Mouse (Mus musculus) splenic B cell, adult 2 months (primary cell): ENCODE data around the gene Zfyve27.
A peak's percentile ranks its signal among the peaks of the same experiment; 100 is the strongest.

Experiments used
- DNase-seq: peaks from one replicate; pipeline ENCODE4 v3.0.0-alpha.2; 2011; ENCODE audit warnings: low read depth, low spot score
- H3K27me3 ChIP-seq: 2 replicates; pipeline ENCODE4 v1.6.1; 2012; ENCODE audit warnings: mild to moderate bottlenecking, low read length, moderate library complexity, mixed read lengths; ENCODE audit not compliant: control insufficient read depth, poor library complexity, insufficient read depth, severe bottlenecking
- H3K36me3 ChIP-seq: 2 replicates; pipeline ENCODE4 v1.6.1; 2012; ENCODE audit warnings: mild to moderate bottlenecking, low read length, moderate library complexity, mixed read lengths; ENCODE audit not compliant: control insufficient read depth, poor library complexity, insufficient read depth, severe bottlenecking

The Zfyve27 gene

DNA sequence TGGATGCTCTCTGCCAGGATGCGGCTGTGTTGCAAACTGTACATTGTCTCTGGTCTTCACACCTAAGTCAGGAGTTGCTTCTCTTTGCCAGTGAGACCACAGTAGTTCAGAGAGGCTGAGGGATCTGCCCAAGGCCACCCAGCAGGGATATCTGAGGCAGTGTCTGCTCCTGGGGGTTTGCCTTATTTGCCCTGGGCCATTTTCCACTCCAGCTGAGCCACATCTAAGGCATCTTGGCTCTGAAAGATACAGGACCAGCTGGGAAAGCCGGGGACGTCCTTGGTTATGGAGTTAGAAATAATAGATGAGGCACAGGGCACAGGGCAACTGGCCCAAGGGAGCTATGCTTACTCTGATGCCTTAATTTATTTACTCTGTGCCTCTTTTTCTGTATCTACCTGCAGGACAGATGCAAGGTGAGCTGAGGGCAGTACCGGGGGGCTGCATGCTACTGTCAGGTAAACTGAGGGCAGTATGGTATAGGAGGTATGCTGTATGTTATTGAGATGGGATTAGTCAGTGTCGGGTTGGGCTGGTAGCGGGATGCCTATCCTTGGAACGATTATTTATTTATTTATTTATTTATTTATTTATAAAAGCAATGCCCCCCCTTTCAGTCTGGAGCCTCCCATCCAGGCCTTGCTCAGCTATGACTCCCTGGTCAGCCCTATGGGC lies 53.1 kb downstream of the Zfyve27 start:
- no peaks in the 10 kb centered on the region for H3K36me3 ChIP-seq
- no peaks in the 10 kb centered on the region for H3K27me3 ChIP-seq
- DNase-seq = no peak

- no peaks in the 10 kb centered on the region for H3K36me3 ChIP-seq
- DNase-seq = peak; percentile 22
- H3K27me3 ChIP-seq = no peaks in the 10 kb centered on the region
These were observed 53.6 kb downstream of the Zfyve27 start for GRCm38 (mm10) chr19:42217374-42217763.

DNA sequence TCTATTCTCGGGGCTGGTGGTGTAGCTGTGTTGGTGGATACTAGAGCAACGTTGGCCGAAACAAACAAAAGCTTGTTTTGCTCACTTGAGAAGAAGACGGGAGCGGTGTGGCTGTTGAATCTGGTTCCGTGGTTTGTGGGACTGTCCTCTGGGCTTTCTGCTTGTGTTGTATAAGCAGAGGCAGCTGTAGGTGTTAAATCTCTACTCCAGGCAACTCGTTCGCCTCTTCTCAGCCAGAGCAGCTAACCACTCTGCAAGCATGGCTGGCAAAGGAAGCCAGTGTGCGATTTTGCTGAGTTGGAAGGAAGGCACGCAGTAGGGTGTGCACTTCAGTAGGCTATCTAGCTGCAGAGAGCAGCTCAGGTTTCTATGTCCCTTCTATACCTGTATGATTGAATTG lies 62.7 kb downstream of the Zfyve27 start:
- no peak for DNase-seq
- H3K27me3 ChIP-seq = no peaks in the 10 kb centered on the region
- no peaks in the 10 kb centered on the region for H3K36me3 ChIP-seq

GRCm38 (mm10) chr19:42229499-42230287 lies 65.9 kb downstream of the Zfyve27 start:
- Histone ChIP-seq H3K27me3 (no peaks in the 10 kb centered on the region), H3K36me3 (no peaks in the 10 kb centered on the region)
- no peak for DNase-seq

- DNase-seq = no peak
- Histone ChIP-seq H3K36me3 (no peaks in the 10 kb centered on the region), H3K27me3 (no peaks in the 10 kb centered on the region)
These were observed 66.5 kb downstream of the Zfyve27 start for GRCm38 (mm10) chr19:42230288-42230568.

DNA sequence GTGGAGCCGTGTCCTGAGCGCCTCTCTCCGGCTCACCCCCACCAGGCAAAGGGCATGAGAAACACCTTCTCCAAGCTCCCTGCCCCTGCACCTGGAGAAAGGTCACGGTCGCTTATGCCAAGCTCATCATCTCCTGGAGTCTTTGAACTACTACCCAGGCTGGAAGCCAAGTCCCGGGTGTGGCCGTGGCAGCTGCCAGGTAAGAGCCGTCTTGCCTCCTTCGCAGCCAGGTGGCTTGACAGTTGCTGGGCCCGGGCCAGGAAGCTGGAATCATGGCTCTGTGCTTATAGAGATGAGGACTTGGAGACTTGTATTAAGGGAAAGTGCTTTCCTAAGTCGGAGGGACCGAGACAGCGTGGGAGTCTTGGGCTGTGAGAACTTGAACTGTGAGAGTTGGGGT lies 67.2 kb downstream of the Zfyve27 start:
- no peak for DNase-seq
- Histone ChIP-seq H3K27me3 (no peaks in the 10 kb centered on the region), H3K36me3 (no peaks in the 10 kb centered on the region)

DNA sequence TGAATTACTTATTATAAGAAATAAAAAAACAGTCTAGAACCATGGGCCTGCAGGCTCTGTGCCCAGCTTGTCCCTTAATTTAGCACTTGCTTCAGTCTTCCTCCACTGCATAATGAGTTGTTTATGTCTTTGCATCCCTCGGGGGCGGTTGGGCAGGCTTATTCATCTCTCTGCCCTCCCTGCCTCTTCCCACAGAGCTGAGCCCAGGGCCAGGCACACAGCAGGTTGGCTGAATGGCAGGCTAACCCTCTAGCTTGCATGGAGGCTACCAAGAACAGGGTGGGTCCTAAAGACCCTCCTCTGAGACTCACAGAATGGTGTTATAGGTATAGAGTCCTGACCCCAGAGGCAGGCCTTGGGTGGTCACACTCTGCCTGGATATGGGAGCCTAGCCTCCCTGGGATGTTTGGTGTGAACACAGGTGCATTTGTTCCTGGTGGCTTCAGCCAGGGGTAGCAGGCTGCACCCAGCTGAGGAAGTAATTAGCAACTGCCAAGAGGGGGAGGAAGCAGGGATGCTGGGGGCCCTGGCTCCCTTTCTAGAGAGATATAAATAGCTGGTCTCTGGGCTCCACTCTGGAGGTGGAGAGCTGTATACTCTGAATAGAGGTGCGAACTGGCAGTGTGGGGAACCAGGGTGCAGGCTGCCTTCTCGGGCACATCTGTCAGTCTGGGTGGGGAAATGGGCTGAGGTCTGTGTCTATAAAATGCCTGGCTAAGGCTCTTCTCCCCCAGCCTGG lies 74.0 kb downstream of the Zfyve27 start:
- H3K27me3 ChIP-seq = no peaks in the 10 kb centered on the region
- no peaks in the 10 kb centered on the region for H3K36me3 ChIP-seq
- DNase-seq = no peak

DNA sequence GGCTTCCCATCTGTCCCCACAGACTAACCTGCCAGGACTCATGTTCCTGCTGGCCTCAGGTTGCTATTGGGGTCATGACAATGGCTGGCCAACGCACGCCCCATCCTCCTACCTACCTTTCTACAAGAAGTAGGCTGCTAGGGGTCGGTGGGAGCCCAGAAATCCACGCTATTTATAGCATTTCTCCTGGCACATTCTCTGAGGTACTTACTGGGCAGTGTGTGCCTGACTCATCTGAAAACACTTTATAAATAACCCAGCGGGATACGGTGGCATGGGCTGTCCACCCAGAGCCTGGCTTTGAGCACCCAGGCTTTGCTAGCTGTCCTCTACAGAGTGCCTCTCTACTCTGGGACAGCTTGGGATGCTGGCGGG lies 74.6 kb downstream of the Zfyve27 start:
- Histone ChIP-seq H3K27me3 (no peaks in the 10 kb centered on the region), H3K36me3 (no peaks in the 10 kb centered on the region)
- DNase-seq = no peak

- Histone ChIP-seq H3K27me3 (no peaks in the 10 kb centered on the region), H3K36me3 (no peaks in the 10 kb centered on the region)
- DNase-seq = no peak
These were observed 77.1 kb downstream of the Zfyve27 start for GRCm38 (mm10) chr19:42240881-42241280.

DNA sequence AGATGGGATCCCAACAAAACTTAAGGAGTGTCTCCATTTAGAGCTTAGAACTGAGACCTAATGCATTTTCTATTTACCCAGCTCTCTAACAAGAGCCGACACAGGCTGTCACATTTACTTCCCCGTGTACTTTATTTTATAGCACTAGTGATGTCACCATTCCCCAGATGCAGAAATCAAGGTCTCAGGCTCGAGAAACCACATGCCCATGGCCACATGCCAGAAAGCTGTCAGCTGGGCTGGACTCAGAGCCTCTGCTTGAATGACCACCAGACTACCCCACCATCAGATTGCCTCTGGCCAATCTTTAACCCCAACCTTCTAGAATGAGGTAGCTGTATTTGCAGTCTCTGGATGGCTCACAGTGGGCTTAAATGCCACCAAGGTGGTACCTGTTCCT lies 79.7 kb downstream of the Zfyve27 start:
- no peak for DNase-seq
- Histone ChIP-seq H3K36me3 (no peaks in the 10 kb centered on the region), H3K27me3 (no peaks in the 10 kb centered on the region)
